Mouse (Mus musculus): ENCODE data around the gene Borcs6. TPM values are rescaled to one million over a fixed set of nuclear protein-coding genes. Genes with fewer than 3 reads are reported as not detected.
A peak's percentile ranks its signal among the peaks of the same experiment; 100 is the strongest.

Borcs6 gene
- polyA plus RNA-seq, 1 experiment from 2014 or later, result 11.7 TPM

GRCm38 (mm10) chr11:69094697-69095429 lies 35.3 kb downstream of the Borcs6 start, which contains the start of gene Per1:
TSS of gene Per1 (plus strand) at chr11:69095217.
- WGBS (ENCODE audit: missing documents), result under 1% methylated on average over 36 of the region's 37 CpGs
- H3K36me3 ChIP-seq (ENCODE audit: inconsistent target), result peaks cover 5% of the 10 kb centered on the region; the same call in 1 of the 2 replicates
- peaks cover 16% of the 10 kb centered on the region for H3K79me2 ChIP-seq (ENCODE audit: inconsistent target)
- peak within 1 kb of the TSS; percentile 68 for H3K27ac ChIP-seq
- H3K4me3 ChIP-seq (ENCODE audit: inconsistent target), result peak within 1 kb of the TSS; percentile 46

GRCm38 (mm10) chr11:69095511-69096231 lies 36.2 kb downstream of the Borcs6 start:
- Histone ChIP-seq H3K4me3 (ENCODE audit: inconsistent target) (peak overlapping the region; percentile 46), H3K27ac (peak overlapping the region; percentile 68), H3K79me2 (ENCODE audit: inconsistent target) (peaks cover 16% of the 10 kb centered on the region), H3K36me3 (ENCODE audit: inconsistent target) (peaks cover 5% of the 10 kb centered on the region; the same call in 1 of the 2 replicates)
- 2% methylated on average over 27 of the region's 27 CpGs for WGBS (ENCODE audit: missing documents)

- H3K79me2 ChIP-seq (ENCODE audit: inconsistent target), result peaks cover 14% of the 10 kb centered on the region
- 9% methylated on average over 9 of the region's 9 CpGs for WGBS (ENCODE audit: missing documents)
- H3K36me3 ChIP-seq (ENCODE audit: inconsistent target), result peaks cover 5% of the 10 kb centered on the region; the same call in 1 of the 2 replicates
- H3K27ac ChIP-seq, result 0 out of 2 replicates have a peak overlapping the region, but pooled peaks have one; percentile 19
- peak overlapping the region; percentile 46 for H3K4me3 ChIP-seq (ENCODE audit: inconsistent target)
These were observed 37.0 kb downstream of the Borcs6 start for GRCm38 (mm10) chr11:69096360-69096986.

GRCm38 (mm10) chr11:69096987-69097900 lies 37.7 kb downstream of the Borcs6 start:
- WGBS (ENCODE audit: missing documents), result 6% methylated on average over 29 of the region's 29 CpGs
- Histone ChIP-seq H3K4me3 (ENCODE audit: inconsistent target) (no peak overlapping the region), H3K36me3 (ENCODE audit: inconsistent target) (peaks cover 12% of the 10 kb centered on the region; the same call in 1 of the 2 replicates), H3K27ac (peak overlapping the region; percentile 61), H3K79me2 (ENCODE audit: inconsistent target) (peaks cover 14% of the 10 kb centered on the region)

GRCm38 (mm10) chr11:69098039-69098761 lies 38.7 kb downstream of the Borcs6 start:
- 18% methylated on average over 8 of the region's 8 CpGs for WGBS (ENCODE audit: missing documents)
- Histone ChIP-seq H3K27ac (peak overlapping the region; percentile 61), H3K79me2 (ENCODE audit: inconsistent target) (peaks cover 14% of the 10 kb centered on the region), H3K4me3 (ENCODE audit: inconsistent target) (no peak overlapping the region), H3K36me3 (ENCODE audit: inconsistent target) (peaks cover 21% of the 10 kb centered on the region)

GRCm38 (mm10) chr11:69098762-69099091 lies 39.2 kb downstream of the Borcs6 start:
- H3K79me2 ChIP-seq (ENCODE audit: inconsistent target), result peaks cover 14% of the 10 kb centered on the region
- peak overlapping the region; percentile 92 for H3K27ac ChIP-seq
- H3K4me3 ChIP-seq (ENCODE audit: inconsistent target), result peak overlapping the region; percentile 54
- H3K36me3 ChIP-seq (ENCODE audit: inconsistent target), result peaks cover 27% of the 10 kb centered on the region
- WGBS (ENCODE audit: missing documents), result 0% methylated on average over 19 of the region's 19 CpGs

GRCm38 (mm10) chr11:69099177-69099914 lies 39.8 kb downstream of the Borcs6 start:
- Histone ChIP-seq H3K4me3 (ENCODE audit: inconsistent target) (peak overlapping the region; percentile 54), H3K36me3 (ENCODE audit: inconsistent target) (peaks cover 33% of the 10 kb centered on the region), H3K79me2 (ENCODE audit: inconsistent target) (peaks cover 14% of the 10 kb centered on the region), H3K27ac (peak overlapping the region; percentile 92)
- WGBS (ENCODE audit: missing documents), result 2% methylated on average over 22 of the region's 22 CpGs

- peak overlapping the region; percentile 92 for H3K27ac ChIP-seq
- peaks cover 14% of the 10 kb centered on the region for H3K79me2 ChIP-seq (ENCODE audit: inconsistent target)
- H3K4me3 ChIP-seq (ENCODE audit: inconsistent target), result peak overlapping the region; percentile 54
- 2% methylated on average over 23 of the region's 23 CpGs for WGBS (ENCODE audit: missing documents)
- peaks cover 39% of the 10 kb centered on the region for H3K36me3 ChIP-seq (ENCODE audit: inconsistent target)
These were observed 40.4 kb downstream of the Borcs6 start for GRCm38 (mm10) chr11:69099915-69100345.

GRCm38 (mm10) chr11:69100639-69101360 lies 41.3 kb downstream of the Borcs6 start:
- H3K79me2 ChIP-seq (ENCODE audit: inconsistent target), result peaks cover 14% of the 10 kb centered on the region
- peak overlapping the region; percentile 79 for H3K27ac ChIP-seq
- peaks cover 47% of the 10 kb centered on the region for H3K36me3 ChIP-seq (ENCODE audit: inconsistent target)
- peak overlapping the region; percentile 33 for H3K4me3 ChIP-seq (ENCODE audit: inconsistent target)
- WGBS (ENCODE audit: missing documents), result 71% methylated on average over 18 of the region's 20 CpGs

- WGBS (ENCODE audit: missing documents), result 93% methylated on average over 17 of the region's 21 CpGs
- peaks cover 56% of the 10 kb centered on the region for H3K36me3 ChIP-seq (ENCODE audit: inconsistent target)
- H3K27ac ChIP-seq, result no peak overlapping the region
- peaks cover 14% of the 10 kb centered on the region for H3K79me2 ChIP-seq (ENCODE audit: inconsistent target)
- no peak overlapping the region for H3K4me3 ChIP-seq (ENCODE audit: inconsistent target)
These were observed 42.3 kb downstream of the Borcs6 start for GRCm38 (mm10) chr11:69101604-69102402.

- peaks cover 62% of the 10 kb centered on the region for H3K36me3 ChIP-seq (ENCODE audit: inconsistent target)
- no peak overlapping the region for H3K4me3 ChIP-seq (ENCODE audit: inconsistent target)
- peaks cover 14% of the 10 kb centered on the region for H3K79me2 ChIP-seq (ENCODE audit: inconsistent target)
- 80% methylated on average over 7 of the region's 7 CpGs for WGBS (ENCODE audit: missing documents)
- H3K27ac ChIP-seq, result no peak overlapping the region
These were observed 42.8 kb downstream of the Borcs6 start for GRCm38 (mm10) chr11:69102403-69102725.

GRCm38 (mm10) chr11:69103121-69103520 lies 43.6 kb downstream of the Borcs6 start:
- H3K27ac ChIP-seq, result no peak overlapping the region
- H3K4me3 ChIP-seq (ENCODE audit: inconsistent target), result no peak overlapping the region
- 96% methylated on average over 14 of the region's 14 CpGs for WGBS (ENCODE audit: missing documents)
- peaks cover 14% of the 10 kb centered on the region for H3K79me2 ChIP-seq (ENCODE audit: inconsistent target)
- H3K36me3 ChIP-seq (ENCODE audit: inconsistent target), result peaks cover 69% of the 10 kb centered on the region
